ENCODE assay signal across 14 mouse cellular contexts in genomic region chr3:56844681-56845461, GRCm38 (mm10).
A peak's percentile ranks its signal among the peaks of the same experiment; 100 is the strongest.
DNase-seq lines count a peak whose midpoint lies in the region; ATAC-seq and TF ChIP-seq lines count a peak whose summit lies in the region.
"Had no signal": no experiment of that assay in that cellular context is flagged by ENCODE, and none has a peak within 500 bp of the region (broad histone marks: within the 10 kb centered on the region; RNA-seq: fewer than 3 reads in every experiment).

No protein-coding gene starts in this region.

- H3K4me2 ChIP-seq in embryonic facial prominence, embryonic 11.5 days (ENCODE audit: low read depth, low read length) = no peak overlapping the region
- H3K4me2 ChIP-seq in hindbrain, embryonic 12.5 days (replicated peaks) = 0 out of 2 replicates have a peak overlapping the region, but pooled peaks have one; percentile 11
- peak overlapping the region; percentile 12; the same call in 1 of the 2 replicates for H3K4me2 ChIP-seq in midbrain, postnatal 0 days (ENCODE audit: low read depth, low read length, poor library complexity, severe bottlenecking)
- H3K4me2 ChIP-seq: heart, embryonic 13.5 days; intestine, embryonic 15.5 days had no signal

- no peaks in the 10 kb centered on the region for H3K27me3 ChIP-seq in embryonic facial prominence, embryonic 11.5 days (ENCODE audit: control insufficient read depth, insufficient read depth, low read length)
- no peaks in the 10 kb centered on the region for H3K27me3 ChIP-seq in embryonic facial prominence, embryonic 10.5 days (replicated peaks; ENCODE audit: low read depth, poor library complexity, severe bottlenecking)
- H3K27me3 ChIP-seq in hindbrain, embryonic 12.5 days = no peaks in the 10 kb centered on the region
- H3K27me3 ChIP-seq in midbrain, postnatal 0 days (ENCODE audit: insufficient read depth, low read length) = no peaks in the 10 kb centered on the region
- H3K27me3 ChIP-seq: heart, embryonic 13.5 days; intestine, embryonic 15.5 days had no signal

- H3K4me3 ChIP-seq in embryonic facial prominence, embryonic 11.5 days (ENCODE audit: low read depth, low read length) = no peak overlapping the region
- H3K4me3 ChIP-seq in embryonic facial prominence, embryonic 10.5 days = no peak overlapping the region
- H3K4me3 ChIP-seq in hindbrain, embryonic 12.5 days = no peak overlapping the region
- no peak overlapping the region for H3K4me3 ChIP-seq in midbrain, postnatal 0 days (ENCODE audit: low read depth, low read length)
- H3K4me3 ChIP-seq: gastrocnemius, adult 2 months; heart, embryonic 13.5 days; intestine, embryonic 15.5 days had no signal

- no peaks in the 10 kb centered on the region for H3K4me1 ChIP-seq in embryonic facial prominence, embryonic 11.5 days (ENCODE audit: control insufficient read depth, insufficient read depth, low read length)
- 0 out of 2 replicates have a peak, but pooled peaks cover 4% of the 10 kb centered on the region for H3K4me1 ChIP-seq in embryonic facial prominence, embryonic 10.5 days
- 0 out of 2 replicates have a peak, but pooled peaks cover 10% of the 10 kb centered on the region for H3K4me1 ChIP-seq in hindbrain, embryonic 12.5 days
- H3K4me1 ChIP-seq in midbrain, postnatal 0 days (ENCODE audit: insufficient read depth, low read length) = 0 out of 2 replicates have a peak, but pooled peaks cover 4% of the 10 kb centered on the region
- H3K4me1 ChIP-seq: heart, embryonic 13.5 days; intestine, embryonic 15.5 days had no signal

- H3K27ac ChIP-seq in embryonic facial prominence, embryonic 11.5 days (replicated peaks; ENCODE audit: low read depth, low read length) = no peak overlapping the region
- no peak overlapping the region for H3K27ac ChIP-seq in embryonic facial prominence, embryonic 10.5 days (replicated peaks)
- H3K27ac ChIP-seq in hindbrain, embryonic 12.5 days = peak overlapping the region; percentile 68
- H3K27ac ChIP-seq in midbrain, postnatal 0 days (ENCODE audit: low read depth, low read length) = peak overlapping the region; percentile 43
- H3K27ac ChIP-seq: gastrocnemius, adult 2 months; heart, embryonic 13.5 days; intestine, embryonic 15.5 days; macrophage had no signal

- WGBS in embryonic facial prominence, embryonic 11.5 days = 49% methylated on average over 6 of the region's 6 CpGs
- WGBS in embryonic facial prominence, embryonic 10.5 days = 53% methylated on average over 6 of the region's 6 CpGs
- 40% methylated on average over 6 of the region's 6 CpGs for WGBS in hindbrain, embryonic 12.5 days
- WGBS in midbrain, postnatal 0 days = 16% methylated on average over 6 of the region's 6 CpGs

- no peak overlapping the region for H3K9ac ChIP-seq in embryonic facial prominence, embryonic 11.5 days (replicated peaks; ENCODE audit: low read length)
- no peak overlapping the region for H3K9ac ChIP-seq in hindbrain, embryonic 12.5 days
- no peak overlapping the region for H3K9ac ChIP-seq in midbrain, postnatal 0 days (replicated peaks; ENCODE audit: low read length, poor library complexity, severe bottlenecking)
- H3K9ac ChIP-seq: heart, embryonic 13.5 days; intestine, embryonic 15.5 days had no signal

- no peaks in the 10 kb centered on the region for H3K36me3 ChIP-seq in embryonic facial prominence, embryonic 11.5 days (replicated peaks; ENCODE audit: control insufficient read depth, insufficient read depth, low read depth, low read length)
- no peaks in the 10 kb centered on the region for H3K36me3 ChIP-seq in embryonic facial prominence, embryonic 10.5 days (replicated peaks)
- H3K36me3 ChIP-seq in hindbrain, embryonic 12.5 days = no peaks in the 10 kb centered on the region
- no peaks in the 10 kb centered on the region for H3K36me3 ChIP-seq in midbrain, postnatal 0 days (ENCODE audit: insufficient read depth, low read length)
- H3K36me3 ChIP-seq: heart, embryonic 13.5 days; intestine, embryonic 15.5 days had no signal

- intact Hi-C loops in heart, postnatal 10 days (cut with DNase I) = no loop called here

- no peaks in the 10 kb centered on the region for H3K9me3 ChIP-seq in embryonic facial prominence, embryonic 11.5 days (replicated peaks; ENCODE audit: control insufficient read depth, low read length)
- no peaks in the 10 kb centered on the region for H3K9me3 ChIP-seq in embryonic facial prominence, embryonic 10.5 days
- H3K9me3 ChIP-seq in hindbrain, embryonic 12.5 days (replicated peaks) = no peaks in the 10 kb centered on the region
- H3K9me3 ChIP-seq in midbrain, postnatal 0 days (ENCODE audit: low read length) = no peaks in the 10 kb centered on the region
- H3K9me3 ChIP-seq: heart, embryonic 13.5 days; intestine, embryonic 15.5 days had no signal

- TF ChIP-seq CTCF in midbrain, postnatal 0 days (IDR thresholded peaks at IDR 0.05) = no peak

- peak; percentile 72; the same call in 1 of the 2 replicates for ATAC-seq in embryonic facial prominence, embryonic 11.5 days (replicated peaks; ENCODE audit: insufficient number of reproducible peaks, low FRiP score, low TSS enrichment, low read depth)
- ATAC-seq in hindbrain, embryonic 12.5 days (ENCODE audit: low FRiP score) = peak; percentile 96
- ATAC-seq in midbrain, postnatal 0 days (ENCODE audit: low FRiP score) = peak; percentile 78; the same call in 1 of the 2 replicates
- ATAC-seq: intestine, embryonic 15.5 days had no signal

- DNase-seq in embryonic facial prominence, embryonic 11.5 days (ENCODE audit: low spot score) = peak; percentile 9
- no peak for DNase-seq in embryonic facial prominence, embryonic 10.5 days (ENCODE audit: low spot score)
- DNase-seq in embryo, embryonic 11 days = peak; percentile 34
- peak; percentile 60 for DNase-seq in midbrain, postnatal 0 days (ENCODE audit: low spot score)
- no peak for DNase-seq in spleen, adult 12 weeks (ENCODE audit: low spot score)
- no peak for DNase-seq in heart, postnatal 10 days
- no peak for DNase-seq in left cerebral cortex, adult 9 months (ENCODE audit: low spot score in 2 of 2)
- DNase-seq: cerebellum, adult 2 months; gastrocnemius, adult 2 months; kidney, postnatal 36 days had no signal

Comparison
In these comparisons a context has a peak if more than half of its experiments do, and no peak if none do; other contexts are left out.
1. DNase-seq: peak in embryonic facial prominence, embryonic 11.5 days (single experiment), embryo, embryonic 11 days (single experiment) and midbrain, postnatal 0 days (single experiment); none in embryonic facial prominence, embryonic 10.5 days (single experiment), spleen, adult 12 weeks (single experiment), heart, postnatal 10 days (0 of 2) and left cerebral cortex, adult 9 months (0 of 2).
2. H3K27ac ChIP-seq: peak in hindbrain, embryonic 12.5 days (single experiment) and midbrain, postnatal 0 days (single experiment); none in embryonic facial prominence, embryonic 11.5 days (single experiment) and embryonic facial prominence, embryonic 10.5 days (single experiment).
3. Peak in every context shown above with its lines, with median percentiles within 50 percentile points of each other: ATAC-seq.